Mouse (Mus musculus) cerebellum, adult 11 months (tissue): Measurements from ENCODE around the gene Pik3cg.
A peak's percentile ranks its signal among the peaks of the same experiment; 100 is the strongest.
"Not testable (repeated sequence)": the region's sequence is repeated elsewhere in the genome, so short reads cannot be mapped to it uniquely, and the experiment has no call there.

ENCODE experiments used
- DNase-seq: peaks from one replicate; pipeline ENCODE4 v3.0.0; 2022

Pik3cg gene

GRCm38 (mm10) chr12:32207948-32208891 is at the start of gene Pik3cg:
TSS of gene Pik3cg (minus strand) at chr12:32208659.
- no peak for DNase-seq

GRCm38 (mm10) chr12:32248483-32248882 is 40.0 kb upstream of the Pik3cg start:
- DNase-seq = no peak

- peak; percentile 28 for DNase-seq
Measured at GRCm38 (mm10) chr12:32245566-32246233, 37.2 kb upstream of the Pik3cg start.

- DNase-seq = no peak
Measured at GRCm38 (mm10) chr12:32243586-32243985, 35.1 kb upstream of the Pik3cg start.

- not testable (repeated sequence) for DNase-seq
Measured at GRCm38 (mm10) chr12:32239134-32239533, 30.7 kb upstream of the Pik3cg start.

GRCm38 (mm10) chr12:32238433-32238832 is 30.0 kb upstream of the Pik3cg start:
- no peak for DNase-seq

- no peak for DNase-seq
Measured at GRCm38 (mm10) chr12:32237839-32238238, 29.4 kb upstream of the Pik3cg start.

GRCm38 (mm10) chr12:32237139-32237538 is 28.7 kb upstream of the Pik3cg start:
- no peak for DNase-seq

- DNase-seq = no peak
Measured at GRCm38 (mm10) chr12:32236450-32236849, 28.0 kb upstream of the Pik3cg start.

- DNase-seq = no peak
Measured at GRCm38 (mm10) chr12:32233871-32234270, 25.4 kb upstream of the Pik3cg start.

GRCm38 (mm10) chr12:32231398-32231797 is 22.9 kb upstream of the Pik3cg start:
- DNase-seq = no peak

GRCm38 (mm10) chr12:32223629-32224028 is 15.2 kb upstream of the Pik3cg start:
- no peak for DNase-seq

GRCm38 (mm10) chr12:32222758-32223385 is 14.4 kb upstream of the Pik3cg start:
- no peak for DNase-seq

- DNase-seq = no peak
Measured at GRCm38 (mm10) chr12:32220387-32220786, 11.9 kb upstream of the Pik3cg start.

GRCm38 (mm10) chr12:32215143-32215542 is 6.7 kb upstream of the Pik3cg start:
- no peak for DNase-seq

- DNase-seq = no peak
Measured at GRCm38 (mm10) chr12:32212702-32213101, 4.2 kb upstream of the Pik3cg start.

GRCm38 (mm10) chr12:32212156-32212555 is 3.7 kb upstream of the Pik3cg start:
- DNase-seq = no peak

GRCm38 (mm10) chr12:32211257-32211656 is 2.8 kb upstream of the Pik3cg start:
- DNase-seq = no peak

GRCm38 (mm10) chr12:32208951-32209350 is 492 bp upstream of the Pik3cg start:
- no peak for DNase-seq

- no peak for DNase-seq
Measured at GRCm38 (mm10) chr12:32207141-32207540, 1.3 kb downstream of the Pik3cg start.

GRCm38 (mm10) chr12:32203695-32204094 is 4.8 kb downstream of the Pik3cg start:
- DNase-seq = no peak

GRCm38 (mm10) chr12:32202583-32202982 is 5.9 kb downstream of the Pik3cg start:
- DNase-seq = no peak

- no peak for DNase-seq
Measured at GRCm38 (mm10) chr12:32201932-32202331, 6.5 kb downstream of the Pik3cg start.
